ENCODE assay signal across 10 mouse cellular contexts in genomic region chr16:4678080-4678479, GRCm38 (mm10). TPM values are rescaled to one million over a fixed set of nuclear protein-coding genes. Genes with fewer than 3 reads are reported as not detected.
DNase-seq lines count a peak whose midpoint lies in the region; ATAC-seq and TF ChIP-seq lines count a peak whose summit lies in the region.
"Had no signal": no experiment of that assay in that cellular context is flagged by ENCODE, and none has a peak within 500 bp of the region (broad histone marks: within the 10 kb centered on the region; RNA-seq: fewer than 3 reads in every experiment).

No protein-coding gene starts in this region.

- TF ChIP-seq CTCF in embryonic fibroblast, embryonic 13.5 days (IDR thresholded peaks at IDR 0.05; ENCODE audit: borderline replicate concordance, insufficient read depth, low read length), result no peak
- no peak for TF ChIP-seq CTCF in liver, embryonic 14.5 days (IDR thresholded peaks at IDR 0.05; ENCODE audit: low read depth)
- TF ChIP-seq CTCF in left cerebral cortex, adult 2 months (IDR thresholded peaks at IDR 0.05), result no peak

- TF ChIP-seq EP300 in liver, embryonic 14.5 days (IDR thresholded peaks at IDR 0.05; ENCODE audit: low read depth), result no peak

- H3K4me3 ChIP-seq in heart, embryonic 15.5 days, result peak overlapping the region; percentile 69; the same call in 1 of the 2 replicates
- H3K4me3 ChIP-seq in heart, embryonic 10.5 days, result no peak overlapping the region; the same call in 1 of the 2 replicates
- peak overlapping the region; percentile 86 for H3K4me3 ChIP-seq in embryonic fibroblast, embryonic 13.5 days (ENCODE audit: insufficient read depth, low read length)
- peak overlapping the region; percentile 4 to 73; a peak in 2 of 4 replicates for H3K4me3 ChIP-seq in liver, embryonic 14.5 days (ENCODE audit: insufficient read depth in 1 of 2, low read depth in 2 of 2, low read length in 2 of 2)
- no peak overlapping the region for H3K4me3 ChIP-seq in left cerebral cortex, adult 2 months

- WGBS in heart, embryonic 15.5 days, result 61% methylated on average over 5 of the region's 5 CpGs
- WGBS in heart, embryonic 10.5 days, result 62% methylated on average over 5 of the region's 5 CpGs
- WGBS in liver, embryonic 14.5 days (ENCODE audit: insufficient replicate concordance), result 64% methylated on average over 5 of the region's 5 CpGs

- peak overlapping the region; percentile 91; the same call in 1 of the 2 replicates for H3K4me2 ChIP-seq in heart, embryonic 15.5 days
- H3K4me2 ChIP-seq in liver, embryonic 14.5 days (ENCODE audit: low read depth), result peak overlapping the region; percentile 94

- intact Hi-C loops in left cerebral cortex, adult 2 months (cut with DNase I), result no loop called here

- no peak for DNase-seq in heart, embryonic 10.5 days (ENCODE audit: low spot score)
- DNase-seq in CD4-positive helper T cell, adult 2 months (ENCODE audit: low read depth, low spot score), result peak; percentile 23
- DNase-seq in liver, embryonic 14.5 days (ENCODE audit: low read depth in 3 of 3, low spot score in 3 of 3), result no peak
- DNase-seq in left cerebral cortex, adult 2 months (ENCODE audit: extremely low spot score in 1 of 2, low spot score in 2 of 2), result no peak
- DNase-seq in layer of hippocampus, postnatal 10 days (ENCODE audit: low spot score in 2 of 2), result no peak
- DNase-seq in kidney, adult 18-20 months, result no peak
- DNase-seq: embryo, embryonic 11 days; heart, postnatal 10 days had no signal

- ATAC-seq in heart, embryonic 15.5 days (replicated peaks; ENCODE audit: insufficient number of reproducible peaks, insufficient read depth, low FRiP score, low read depth), result no peak
- no peak for ATAC-seq in liver, embryonic 14.5 days (ENCODE audit: insufficient read depth)

- peaks cover 19% of the 10 kb centered on the region for H3K36me3 ChIP-seq in heart, embryonic 15.5 days
- peaks cover 27% of the 10 kb centered on the region for H3K36me3 ChIP-seq in heart, embryonic 10.5 days
- peaks cover 4% of the 10 kb centered on the region; the same call in 1 of the 2 replicates for H3K36me3 ChIP-seq in liver, embryonic 14.5 days (replicated peaks; ENCODE audit: control insufficient read depth, insufficient read depth, low read depth)

- no peak overlapping the region for H3K27ac ChIP-seq in heart, embryonic 15.5 days
- no peak overlapping the region for H3K27ac ChIP-seq in heart, embryonic 10.5 days
- no peak overlapping the region for H3K27ac ChIP-seq in embryonic fibroblast, embryonic 13.5 days (ENCODE audit: insufficient read depth, low read length)
- H3K27ac ChIP-seq in liver, embryonic 14.5 days, result no peak overlapping the region
- no peak overlapping the region for H3K27ac ChIP-seq in left cerebral cortex, adult 2 months

- no peaks in the 10 kb centered on the region for H3K9me3 ChIP-seq in heart, embryonic 15.5 days (replicated peaks)
- H3K9me3 ChIP-seq in heart, embryonic 10.5 days, result no peaks in the 10 kb centered on the region
- H3K9me3 ChIP-seq in liver, embryonic 14.5 days (ENCODE audit: control insufficient read depth, low read length), result no peaks in the 10 kb centered on the region

- H3K9ac ChIP-seq in heart, embryonic 15.5 days, result no peak overlapping the region
- peak overlapping the region; percentile 13; the same call in 1 of the 2 replicates for H3K9ac ChIP-seq in liver, embryonic 14.5 days (replicated peaks)

- peaks cover 18% of the 10 kb centered on the region for H3K4me1 ChIP-seq in heart, embryonic 15.5 days (replicated peaks)
- peaks cover 21% of the 10 kb centered on the region for H3K4me1 ChIP-seq in heart, embryonic 10.5 days
- H3K4me1 ChIP-seq in embryonic fibroblast, embryonic 13.5 days (ENCODE audit: control insufficient read depth, insufficient read depth, low read length), result 0 out of 2 replicates have a peak, but pooled peaks cover 5% of the 10 kb centered on the region
- H3K4me1 ChIP-seq in liver, embryonic 14.5 days (replicated peaks; ENCODE audit: control insufficient read depth in 2 of 2, insufficient read depth in 2 of 2, low read length in 1 of 2), result peaks cover 16 to 22% of the 10 kb centered on the region in 2 experiments

- no peak for TF ChIP-seq POLR2A in embryonic fibroblast, embryonic 13.5 days (IDR thresholded peaks at IDR 0.05; ENCODE audit: low read depth, low read length)

- no peaks in the 10 kb centered on the region for H3K27me3 ChIP-seq in heart, embryonic 15.5 days
- H3K27me3 ChIP-seq in heart, embryonic 10.5 days (ENCODE audit: insufficient read depth, poor library complexity, severe bottlenecking), result no peaks in the 10 kb centered on the region
- H3K27me3 ChIP-seq in liver, embryonic 14.5 days (ENCODE audit: control insufficient read depth, insufficient read depth, low read length), result no peaks in the 10 kb centered on the region

RNA-seq across cellular contexts. Expression of gene Coro7, which starts 1.5 kb away (rescaled TPM):
- 11.2 and 15.8 TPM in 2 replicates for polyA plus RNA-seq in heart, embryonic 15.5 days (2015; fragmentation: Nextera tagmentation; extraction: Ambion mirVana)
- 22.7 and 23.9 TPM in 2 replicates for polyA plus RNA-seq in heart, embryonic 10.5 days (2016; fragmentation: Nextera tagmentation; extraction: Ambion mirVana)
- polyA plus RNA-seq in embryonic fibroblast, embryonic 13.5 days (2011; ENCODE audit: insufficient read length, low read depth, missing spikeins), result 17.7 and 23.3 TPM in 2 replicates
- 9.7 and 10.4 TPM in 2 replicates for polyA plus RNA-seq in liver, embryonic 14.5 days (2012; rRNA removed)
- polyA plus RNA-seq in liver, embryonic 14.5 days (2014; fragmentation: Nextera tagmentation; extraction: Ambion mirVana), result 5.1 and 5.2 TPM in 2 replicates
- total RNA-seq in left cerebral cortex, adult 2 months (2021), result 10 to 100 TPM; 76.7 to 92.0 TPM
- total RNA-seq in layer of hippocampus, postnatal 10 days (2021), result 100 to 1,000 TPM in 1 of 2 experiments, 10 to 100 TPM in 1; 93.5 to 116 TPM

RNA-seq across cellular contexts. Expression of gene Dnaja3, which starts 38.3 kb away (rescaled TPM):
- polyA plus RNA-seq in heart, embryonic 15.5 days (2015; fragmentation: Nextera tagmentation; extraction: Ambion mirVana), result 78.3 and 79.6 TPM in 2 replicates
- 78.3 and 85.5 TPM in 2 replicates for polyA plus RNA-seq in heart, embryonic 10.5 days (2016; fragmentation: Nextera tagmentation; extraction: Ambion mirVana)
- 39.7 and 47.6 TPM in 2 replicates for polyA plus RNA-seq in embryonic fibroblast, embryonic 13.5 days (2011; ENCODE audit: insufficient read length, low read depth, missing spikeins)
- 13.6 and 18.8 TPM in 2 replicates for polyA plus RNA-seq in liver, embryonic 14.5 days (2012; rRNA removed)
- polyA plus RNA-seq in liver, embryonic 14.5 days (2014; fragmentation: Nextera tagmentation; extraction: Ambion mirVana), result 34.1 and 37.3 TPM in 2 replicates
- 10 to 100 TPM; 56.9 to 62.2 TPM for total RNA-seq in left cerebral cortex, adult 2 months (2021)
- 10 to 100 TPM; 52.7 to 55.1 TPM for total RNA-seq in layer of hippocampus, postnatal 10 days (2021)

RNA-seq across cellular contexts. Expression of gene Vasn, which starts 38.3 kb away (rescaled TPM):
- 14.7 and 20.7 TPM in 2 replicates for polyA plus RNA-seq in heart, embryonic 15.5 days (2015; fragmentation: Nextera tagmentation; extraction: Ambion mirVana)
- 13.7 and 16.9 TPM in 2 replicates for polyA plus RNA-seq in heart, embryonic 10.5 days (2016; fragmentation: Nextera tagmentation; extraction: Ambion mirVana)
- 72.1 and 79.5 TPM in 2 replicates for polyA plus RNA-seq in embryonic fibroblast, embryonic 13.5 days (2011; ENCODE audit: insufficient read length, low read depth, missing spikeins)
- polyA plus RNA-seq in liver, embryonic 14.5 days (2012; rRNA removed), result 2.5 and 2.9 TPM in 2 replicates
- 1.2 TPM in 2 replicates for polyA plus RNA-seq in liver, embryonic 14.5 days (2014; fragmentation: Nextera tagmentation; extraction: Ambion mirVana)
- total RNA-seq in left cerebral cortex, adult 2 months (2021), result 10 to 100 TPM; 11.5 to 13.1 TPM
- 1 to 10 TPM; 5.1 to 5.7 TPM for total RNA-seq in layer of hippocampus, postnatal 10 days (2021)

RNA-seq across cellular contexts. Expression of gene Nmral1, which starts 41.1 kb away (rescaled TPM):
- 25.2 and 34.3 TPM in 2 replicates for polyA plus RNA-seq in heart, embryonic 15.5 days (2015; fragmentation: Nextera tagmentation; extraction: Ambion mirVana)
- polyA plus RNA-seq in heart, embryonic 10.5 days (2016; fragmentation: Nextera tagmentation; extraction: Ambion mirVana), result 63.3 and 97.6 TPM in 2 replicates
- 9.7 and 14.8 TPM in 2 replicates for polyA plus RNA-seq in embryonic fibroblast, embryonic 13.5 days (2011; ENCODE audit: insufficient read length, low read depth, missing spikeins)
- 27.0 and 36.6 TPM in 2 replicates for polyA plus RNA-seq in liver, embryonic 14.5 days (2012; rRNA removed)
- polyA plus RNA-seq in liver, embryonic 14.5 days (2014; fragmentation: Nextera tagmentation; extraction: Ambion mirVana), result 45.2 and 48.2 TPM in 2 replicates
- total RNA-seq in left cerebral cortex, adult 2 months (2021), result 10 to 100 TPM in 1 of 2 experiments, 1 to 10 TPM in 1; 9.7 to 10.8 TPM
- total RNA-seq in layer of hippocampus, postnatal 10 days (2021), result 10 to 100 TPM; 12.8 to 15.0 TPM

RNA-seq across cellular contexts. Expression of gene Hmox2, which starts 48.1 kb away (rescaled TPM):
- polyA plus RNA-seq in heart, embryonic 15.5 days (2015; fragmentation: Nextera tagmentation; extraction: Ambion mirVana), result 81.0 and 91.2 TPM in 2 replicates
- 101 and 104 TPM in 2 replicates for polyA plus RNA-seq in heart, embryonic 10.5 days (2016; fragmentation: Nextera tagmentation; extraction: Ambion mirVana)
- polyA plus RNA-seq in embryonic fibroblast, embryonic 13.5 days (2011; ENCODE audit: insufficient read length, low read depth, missing spikeins), result 47.7 and 50.0 TPM in 2 replicates
- 13.9 and 20.8 TPM in 2 replicates for polyA plus RNA-seq in liver, embryonic 14.5 days (2012; rRNA removed)
- 36.5 and 37.4 TPM in 2 replicates for polyA plus RNA-seq in liver, embryonic 14.5 days (2014; fragmentation: Nextera tagmentation; extraction: Ambion mirVana)
- 10 to 100 TPM; 76.1 to 79.1 TPM for total RNA-seq in left cerebral cortex, adult 2 months (2021)
- 10 to 100 TPM; 74.1 to 74.5 TPM for total RNA-seq in layer of hippocampus, postnatal 10 days (2021)

Comparison
In these comparisons a context has a peak if more than half of its experiments do, and no peak if none do; other contexts are left out.
1. H3K4me3 ChIP-seq: peak in heart, embryonic 15.5 days (single experiment), embryonic fibroblast, embryonic 13.5 days (single experiment) and liver, embryonic 14.5 days (2 of 2); none in heart, embryonic 10.5 days (single experiment) and left cerebral cortex, adult 2 months (single experiment).